Mouse (Mus musculus) spleen, postnatal 10 days (tissue): ENCODE measurements around the gene Esrrg.

Source experiments
- DNase-seq, 2 experiments: peaks; one replicate each; pipeline ENCODE4 v3.0.0; 2021 to 2022; ENCODE audit warnings: low spot score in 2 of 2

Gene Esrrg

GRCm38 (mm10) chr1:187649871-187650270 lies 41.3 kb downstream of the Esrrg start:
- DNase-seq, result no peak

GRCm38 (mm10) chr1:187650786-187651687 lies 42.4 kb downstream of the Esrrg start:
- no peak for DNase-seq

- DNase-seq, result no peak
These were observed 43.2 kb downstream of the Esrrg start for GRCm38 (mm10) chr1:187651688-187652241.

GRCm38 (mm10) chr1:187652445-187652844 lies 43.9 kb downstream of the Esrrg start:
- DNase-seq, result no peak

GRCm38 (mm10) chr1:187653390-187653789 lies 44.8 kb downstream of the Esrrg start:
- DNase-seq, result no peak

- DNase-seq, result no peak
These were observed 52.4 kb downstream of the Esrrg start for GRCm38 (mm10) chr1:187660963-187661362.

GRCm38 (mm10) chr1:187662083-187662609 lies 53.6 kb downstream of the Esrrg start:
- DNase-seq, result no peak

GRCm38 (mm10) chr1:187663376-187663775 lies 54.8 kb downstream of the Esrrg start:
- no peak for DNase-seq

GRCm38 (mm10) chr1:187664261-187664660 lies 55.7 kb downstream of the Esrrg start:
- DNase-seq, result no peak

- no peak for DNase-seq
These were observed 57.5 kb downstream of the Esrrg start for GRCm38 (mm10) chr1:187665901-187666600.

GRCm38 (mm10) chr1:187669746-187670145 lies 61.2 kb downstream of the Esrrg start:
- no peak for DNase-seq

GRCm38 (mm10) chr1:187672446-187672845 lies 63.9 kb downstream of the Esrrg start:
- DNase-seq, result no peak

GRCm38 (mm10) chr1:187674771-187675186 lies 66.2 kb downstream of the Esrrg start:
- DNase-seq, result no peak

GRCm38 (mm10) chr1:187676626-187677025 lies 68.0 kb downstream of the Esrrg start:
- no peak for DNase-seq

- DNase-seq, result no peak
These were observed 70.7 kb downstream of the Esrrg start for GRCm38 (mm10) chr1:187679246-187679645.

- DNase-seq, result no peak
These were observed 75.9 kb downstream of the Esrrg start for GRCm38 (mm10) chr1:187684519-187684918.

GRCm38 (mm10) chr1:187691846-187692525 lies 83.4 kb downstream of the Esrrg start:
- DNase-seq, result no peak

GRCm38 (mm10) chr1:187694865-187695264 lies 86.3 kb downstream of the Esrrg start:
- no peak for DNase-seq

GRCm38 (mm10) chr1:187698201-187698600 lies 89.6 kb downstream of the Esrrg start:
- no peak for DNase-seq

- DNase-seq, result no peak
These were observed 92.4 kb downstream of the Esrrg start for GRCm38 (mm10) chr1:187700963-187701362.

GRCm38 (mm10) chr1:187704921-187705320 lies 96.3 kb downstream of the Esrrg start:
- no peak for DNase-seq

- no peak for DNase-seq
These were observed 96.8 kb downstream of the Esrrg start for GRCm38 (mm10) chr1:187705348-187705747.
